Mouse (Mus musculus): ENCODE data around the gene Traf7. TPM values are rescaled to one million over a fixed set of nuclear protein-coding genes. Genes with fewer than 3 reads are reported as not detected.

Traf7 gene
- total RNA-seq, 2 experiments from 2014 or later = 94.7 to 118 TPM

Other genes starting within 250 kb of the Traf7 start
- gene Abca17, start 176.9 kb downstream of the Traf7 start, total RNA-seq (2021) = under 1 TPM in 1 of 2 experiments, not detected in 1; 0.07 TPM
- gene Abca3, start 176.0 kb downstream of the Traf7 start, total RNA-seq (2021) = 10 to 100 TPM; 19.8 to 24.4 TPM
- gene Rnps1, start 113.4 kb downstream of the Traf7 start, total RNA-seq (2021) = 10 to 100 TPM; 65.7 to 78.7 TPM
- 100 to 1,000 TPM; 228 to 310 TPM for gene Eci1, start 101.3 kb downstream of the Traf7 start, total RNA-seq (2021)
- 1 to 10 TPM; 2.1 to 4.3 TPM for gene Dnase1l2, start 84.8 kb downstream of the Traf7 start, total RNA-seq (2021)
- 10 to 100 TPM; 16.8 to 20.2 TPM for gene E4f1, start 57.6 kb downstream of the Traf7 start, total RNA-seq (2021)
- gene Pgp, start 57.5 kb downstream of the Traf7 start, total RNA-seq (2021) = 10 to 100 TPM; 85.9 to 94.4 TPM
- gene Bricd5, start 54.1 kb downstream of the Traf7 start, total RNA-seq (2021) = under 1 TPM; 0.30 to 0.46 TPM
- gene Mlst8, start 48.9 kb downstream of the Traf7 start, total RNA-seq (2021) = 10 to 100 TPM; 22.8 to 24.3 TPM
- gene Caskin1, start 39.3 kb downstream of the Traf7 start, total RNA-seq (2021) = 10 to 100 TPM; 14.7 to 25.7 TPM
- 1 to 10 TPM in 1 of 2 experiments, under 1 TPM in 1; 0.70 to 1.3 TPM for gene Rab26, start 6.3 kb upstream of the Traf7 start, total RNA-seq (2021)
- 10 to 100 TPM; 46.9 to 49.1 TPM for gene Pkd1, start 21.9 kb upstream of the Traf7 start, total RNA-seq (2021)
- gene Tsc2, start 104.7 kb upstream of the Traf7 start, total RNA-seq (2021) = 100 to 1,000 TPM in 1 of 2 experiments, 10 to 100 TPM in 1; 79.2 to 103 TPM
- gene Nthl1, start 104.7 kb upstream of the Traf7 start, total RNA-seq (2021) = 1 to 10 TPM; 7.8 TPM
- gene Slc9a3r2, start 122.4 kb upstream of the Traf7 start, total RNA-seq (2021) = 10 to 100 TPM; 48.0 to 88.5 TPM
- gene Npw, start 130.5 kb upstream of the Traf7 start, total RNA-seq (2021) = not detected
- 10 to 100 TPM; 47.5 to 51.1 TPM for gene Zfp598, start 141.7 kb upstream of the Traf7 start, total RNA-seq (2021)
- 1 to 10 TPM; 1.7 to 2.0 TPM for gene Syngr3, start 162.0 kb upstream of the Traf7 start, total RNA-seq (2021)
- gene Gfer, start 168.2 kb upstream of the Traf7 start, total RNA-seq (2021) = 10 to 100 TPM; 34.5 to 42.0 TPM
- 1 to 10 TPM; 4.5 to 6.1 TPM for gene Noxo1, start 168.3 kb upstream of the Traf7 start, total RNA-seq (2021)
- 10 to 100 TPM; 36.0 to 38.5 TPM for gene Tbl3, start 179.7 kb upstream of the Traf7 start, total RNA-seq (2021)
- not detected for gene Rnf151, start 190.1 kb upstream of the Traf7 start, total RNA-seq (2021)
- 100 to 1,000 TPM; 720 to 747 TPM for gene Rps2, start 190.2 kb upstream of the Traf7 start, total RNA-seq (2021)
- 100 to 1,000 TPM; 239 to 246 TPM for gene Ndufb10, start 196.5 kb upstream of the Traf7 start, total RNA-seq (2021)
- under 1 TPM in 1 of 2 experiments, not detected in 1; 0.40 TPM for gene Rpl3l, start 199.9 kb upstream of the Traf7 start, total RNA-seq (2021)
- 10 to 100 TPM; 84.2 to 86.1 TPM for gene Msrb1, start 208.7 kb upstream of the Traf7 start, total RNA-seq (2021)
- 1 to 10 TPM; 1.8 to 2.2 TPM for gene Hs3st6, start 225.1 kb upstream of the Traf7 start, total RNA-seq (2021)